Mouse (Mus musculus): ENCODE results near the gene Fzd1.

DNA sequence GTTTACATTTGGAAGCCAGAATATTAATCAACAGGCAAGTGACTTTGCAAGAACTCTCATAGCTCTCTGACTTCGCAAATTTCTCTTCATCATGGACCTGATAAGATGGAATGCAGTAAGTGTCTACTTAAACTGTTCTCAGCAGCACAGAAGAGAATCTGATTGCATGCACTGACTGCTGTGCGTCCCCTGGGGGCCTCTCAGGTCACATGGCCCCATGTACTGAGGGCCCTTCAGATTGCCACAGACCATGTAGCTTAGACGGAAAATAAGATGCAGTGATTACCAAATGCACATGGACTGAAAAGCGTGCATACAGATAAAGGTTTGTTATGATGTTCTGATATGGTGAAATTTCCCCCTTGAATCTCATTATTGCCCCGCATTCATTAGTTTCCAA is 8.9 kb upstream of the Fzd1 start:
- no peak for TF ChIP-seq MYOG (IDR thresholded peaks at IDR 0.05; ENCODE audit: control insufficient read depth in 1 of 3, insufficient read depth in 1 of 3, insufficient read length in 2 of 3, low read depth in 2 of 3)
- no peak for TF ChIP-seq TCF12 (IDR thresholded peaks at IDR 0.05; ENCODE audit: insufficient read depth, poor library complexity, severe bottlenecking)
- no peak for TF ChIP-seq POLR2A (IDR thresholded peaks at IDR 0.05; ENCODE audit: insufficient read length, low read depth)
- no peak for TF ChIP-seq MAX (IDR thresholded peaks at IDR 0.05; ENCODE audit: low read depth)
- TF ChIP-seq POLR2AphosphoS2 (IDR thresholded peaks at IDR 0.05; ENCODE audit: insufficient read length, low read depth): no peak
- TF ChIP-seq MYOD1 (IDR thresholded peaks at IDR 0.05; ENCODE audit: control insufficient read depth in 1 of 3, insufficient read length in 2 of 3, low read depth in 2 of 3): no peak
- TF ChIP-seq USF1 (IDR thresholded peaks at IDR 0.05; ENCODE audit: low read depth): no peak
